Mouse (Mus musculus): ENCODE measurements at regions not wholly inside any gene's neighbourhood (a gene's known extent, or its start where the extent isn't known, plus 50 kb on each side); places are given as distances from the start of the nearest gene placed in this dataset.

DNA sequence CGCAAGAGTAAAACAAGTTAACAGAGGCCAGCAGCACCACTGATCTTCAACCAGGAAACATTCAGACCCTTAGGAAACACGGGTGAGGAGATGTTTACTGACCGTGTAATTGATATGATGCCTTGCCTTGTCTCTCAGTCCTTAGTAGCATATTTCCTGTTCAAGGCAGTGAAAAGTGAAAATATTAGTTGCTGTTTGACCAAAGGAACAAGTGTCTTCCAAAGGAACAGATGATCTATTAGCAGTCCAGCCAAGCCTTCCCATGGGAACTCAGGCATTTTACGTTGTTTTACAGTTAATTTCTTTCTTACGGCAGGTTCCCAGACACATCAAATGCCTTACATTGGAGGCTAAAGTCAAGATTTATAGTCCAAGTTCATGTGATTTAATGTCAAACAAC lies 321.3 kb upstream of the Jag1 start:
- peak; percentile 16 for DNase-seq (ENCODE audit: low spot score)

DNA sequence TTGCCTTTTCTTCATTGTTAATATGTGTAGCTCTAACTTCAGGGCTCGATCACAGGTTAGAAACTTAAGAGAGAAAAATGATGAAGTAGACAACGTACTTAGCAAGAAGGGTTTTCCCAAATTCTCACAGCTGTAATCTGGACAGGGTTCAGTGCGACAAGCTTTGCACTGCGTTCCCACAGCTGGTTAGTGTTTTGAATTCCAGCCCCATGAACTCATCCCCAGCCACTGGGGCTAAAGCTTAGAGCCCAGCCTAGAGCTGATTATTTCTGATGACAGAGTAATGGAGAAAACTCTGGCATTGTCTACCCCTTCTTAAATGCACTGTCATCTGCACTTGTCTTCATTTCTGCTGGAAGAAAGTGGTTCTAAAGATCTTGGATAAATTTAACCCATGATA lies 319.7 kb upstream of the Jag1 start:
- DNase-seq (ENCODE audit: low spot score) = peak; percentile 57

DNA sequence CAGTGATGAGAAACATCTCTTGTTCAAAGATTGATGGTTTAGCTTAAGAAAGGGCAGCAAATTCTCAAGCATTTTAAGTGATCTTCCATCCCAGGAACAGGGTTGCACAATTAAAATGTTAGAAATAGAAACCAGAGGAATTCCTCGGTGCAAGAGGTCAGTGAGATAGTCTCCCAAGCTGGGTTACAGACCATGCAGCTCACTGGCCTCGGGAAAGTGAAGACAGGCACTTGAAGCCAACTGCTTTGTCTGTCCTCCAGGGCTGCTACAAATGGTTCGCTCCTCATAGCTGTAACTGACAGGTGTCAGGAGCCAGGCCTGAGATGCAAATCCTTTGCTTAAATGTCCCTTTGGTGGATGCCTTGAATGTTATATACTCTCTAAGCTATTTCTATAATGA lies 306.2 kb upstream of the Jag1 start:
- DNase-seq (ENCODE audit: low spot score) = peak; percentile 9

DNA sequence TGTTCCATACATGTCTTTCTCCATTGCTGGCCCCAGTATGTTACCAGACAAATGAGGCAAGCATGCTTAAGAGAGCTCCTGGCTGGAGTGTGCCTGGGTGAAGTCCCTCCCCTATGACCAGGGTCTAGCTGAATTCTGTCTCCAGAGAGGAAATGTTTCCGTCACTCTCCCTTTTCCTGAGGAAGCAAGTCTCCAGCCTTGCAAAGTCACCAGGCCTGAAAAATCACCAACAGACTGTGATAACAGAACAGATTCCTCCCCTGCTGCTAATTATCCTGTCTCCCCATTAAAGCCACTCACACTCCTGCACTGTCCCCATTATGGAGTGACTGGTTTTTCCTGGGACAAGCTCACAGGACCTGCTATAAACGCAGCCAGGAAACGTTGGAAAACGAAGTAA lies 303.2 kb upstream of the Jag1 start:
- no peak for DNase-seq (ENCODE audit: low spot score)

DNA sequence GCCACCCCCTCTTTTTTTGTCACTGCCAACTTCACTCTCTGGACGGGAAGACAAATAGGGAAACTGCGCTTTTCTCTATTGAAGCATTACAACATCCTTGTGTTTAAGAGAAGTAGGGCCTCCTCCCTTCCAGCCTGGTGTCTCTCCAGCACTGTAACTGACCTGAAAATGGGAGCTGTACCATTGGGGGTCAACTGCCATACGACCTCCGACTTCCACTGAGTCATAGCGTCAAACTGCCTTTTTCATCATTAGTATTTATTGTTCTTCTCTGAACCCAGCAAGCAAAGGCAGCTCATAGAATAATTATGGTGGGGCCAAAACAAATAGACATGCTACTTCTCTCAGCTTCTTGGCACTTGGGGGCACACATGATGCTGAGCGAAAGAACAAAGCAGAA lies 301.2 kb upstream of the Jag1 start:
- DNase-seq (ENCODE audit: low spot score) = no peak

DNA sequence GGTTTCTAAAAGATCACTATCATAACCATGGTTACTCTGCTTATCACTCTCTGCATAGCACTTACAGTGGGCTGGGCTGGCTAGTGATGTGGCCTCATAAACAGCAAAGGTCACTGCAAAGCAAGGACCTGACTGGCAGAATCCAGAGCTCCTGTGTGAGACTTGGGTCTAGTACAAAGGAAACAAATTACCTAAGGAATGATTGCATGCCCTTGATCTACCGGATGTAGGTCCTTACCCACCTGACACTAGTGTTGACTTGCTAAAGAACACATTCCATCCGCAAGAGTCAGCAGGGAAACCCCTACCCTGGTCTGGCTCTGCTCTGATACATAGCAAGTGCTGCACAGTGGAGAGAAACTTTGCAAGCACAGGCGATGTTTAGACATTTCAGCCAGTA lies 297.0 kb upstream of the Jag1 start:
- no peak for DNase-seq (ENCODE audit: low spot score)

DNA sequence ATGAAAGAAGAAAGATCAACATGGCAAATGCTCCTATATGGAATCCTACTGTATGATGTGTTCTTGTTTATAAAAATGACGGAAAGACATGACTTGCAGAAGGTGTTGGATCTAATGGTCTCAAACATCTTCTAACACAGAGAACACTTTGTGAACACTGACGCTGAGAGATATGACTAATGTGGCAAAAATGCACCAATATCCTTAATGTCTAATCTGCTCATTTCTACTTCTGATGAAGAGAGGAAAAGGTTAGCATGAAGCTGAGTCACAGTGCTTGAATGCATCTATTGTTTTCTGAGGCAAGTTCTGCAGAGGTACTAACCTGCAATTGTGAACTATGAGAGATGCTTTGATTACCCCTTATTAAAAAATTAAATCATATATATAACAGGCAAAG lies 293.2 kb upstream of the Jag1 start:
- DNase-seq (ENCODE audit: low spot score) = no peak

DNA sequence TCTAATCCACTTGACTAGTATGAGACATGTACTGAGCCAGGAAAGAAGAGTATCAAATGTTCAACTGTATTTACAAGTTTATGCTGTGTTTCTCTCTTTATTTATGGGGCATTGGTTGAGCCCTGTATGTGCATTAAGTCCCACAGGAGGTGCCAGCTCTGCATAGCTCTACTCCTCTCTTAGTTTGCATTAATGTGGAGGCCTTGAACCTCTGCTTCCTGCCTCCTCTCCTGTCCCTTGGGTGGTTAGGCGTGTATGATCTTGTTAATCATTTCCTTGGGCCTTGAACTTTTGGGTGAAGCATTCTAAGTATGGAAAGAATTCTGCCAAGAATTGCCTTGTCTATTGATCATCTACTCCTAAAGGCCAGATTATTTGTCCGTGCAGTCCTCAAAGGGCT lies 291.9 kb upstream of the Jag1 start:
- no peak for DNase-seq (ENCODE audit: low spot score)

DNA sequence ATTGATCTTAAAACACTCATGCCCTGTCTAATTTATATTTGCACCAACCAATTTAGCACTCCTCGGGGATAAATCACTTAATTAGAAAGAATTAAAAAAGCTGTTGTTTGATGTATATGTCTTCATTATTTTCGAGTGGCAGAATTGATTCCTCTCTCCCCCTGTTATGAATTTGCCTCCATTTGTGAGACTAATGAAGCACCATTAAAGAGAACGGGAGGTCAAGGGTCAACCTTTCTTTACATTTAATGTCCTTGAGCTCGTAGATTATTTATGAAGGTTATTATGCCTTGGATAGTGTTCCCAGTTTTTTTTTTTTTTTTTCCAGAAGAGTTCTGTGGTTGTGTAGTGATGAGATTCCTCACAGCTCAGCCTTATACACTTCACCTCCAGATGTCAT lies 277.0 kb upstream of the Jag1 start:
- DNase-seq (ENCODE audit: low spot score) = no peak

DNA sequence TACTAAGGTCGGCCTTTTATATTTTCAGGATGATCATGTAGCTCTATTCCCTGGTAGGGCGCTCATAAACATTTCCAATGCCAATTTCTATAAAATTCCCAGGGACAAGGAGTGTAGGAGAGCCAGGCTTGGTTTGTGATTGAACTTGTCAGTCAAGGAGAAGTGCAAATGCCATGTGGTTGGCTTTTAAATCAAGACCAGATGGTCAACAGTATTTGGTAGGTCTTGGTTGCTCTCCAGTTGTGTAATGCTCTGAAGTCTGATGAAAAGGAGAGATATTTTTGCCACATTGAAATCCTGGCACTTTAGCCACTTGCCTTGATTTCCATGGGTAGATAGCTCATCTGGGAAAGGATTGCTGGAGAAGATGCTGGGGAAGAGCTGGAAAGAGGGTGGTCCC lies 263.4 kb upstream of the Jag1 start:
- DNase-seq (ENCODE audit: low spot score) = no peak

DNA sequence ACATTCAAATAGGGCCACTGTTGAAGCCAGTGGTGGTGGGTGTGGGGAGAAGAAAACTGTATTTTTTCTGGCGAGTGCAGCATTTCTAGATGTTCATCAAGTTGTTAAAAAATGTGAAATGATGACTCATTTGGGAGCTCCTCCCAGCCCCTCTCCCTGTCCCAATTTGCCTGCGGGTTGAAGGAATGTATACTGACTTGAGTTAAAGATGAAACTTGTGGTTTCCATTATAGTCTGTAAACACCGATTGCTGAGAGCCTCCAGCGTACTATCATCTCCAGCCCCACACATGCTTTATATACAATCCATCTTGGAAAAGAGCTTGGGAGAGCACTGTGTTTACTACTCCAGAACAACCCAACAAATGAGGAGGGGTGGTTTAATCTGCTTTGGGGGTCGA lies 258.9 kb upstream of the Jag1 start:
- DNase-seq (ENCODE audit: low spot score) = no peak

DNA sequence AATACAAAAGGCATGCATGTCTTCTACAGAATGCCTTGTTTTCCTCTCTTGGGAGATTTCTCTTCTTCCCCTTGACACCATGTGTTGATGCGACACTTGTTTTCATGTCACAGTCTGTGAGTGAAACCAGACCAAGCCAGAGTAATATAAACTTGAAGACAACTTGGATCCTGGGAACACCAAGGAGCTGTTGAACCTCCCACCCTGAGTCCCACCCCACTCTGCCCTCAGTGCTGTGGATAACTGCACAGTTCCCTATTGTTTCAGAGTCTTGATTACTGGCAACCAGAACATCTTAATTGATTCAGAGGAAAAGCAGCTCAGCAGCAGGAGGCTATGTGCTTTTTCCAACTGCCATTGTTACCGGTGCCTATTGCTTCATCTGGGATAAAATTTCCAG lies 254.6 kb upstream of the Jag1 start:
- no peak for DNase-seq (ENCODE audit: low spot score)

DNA sequence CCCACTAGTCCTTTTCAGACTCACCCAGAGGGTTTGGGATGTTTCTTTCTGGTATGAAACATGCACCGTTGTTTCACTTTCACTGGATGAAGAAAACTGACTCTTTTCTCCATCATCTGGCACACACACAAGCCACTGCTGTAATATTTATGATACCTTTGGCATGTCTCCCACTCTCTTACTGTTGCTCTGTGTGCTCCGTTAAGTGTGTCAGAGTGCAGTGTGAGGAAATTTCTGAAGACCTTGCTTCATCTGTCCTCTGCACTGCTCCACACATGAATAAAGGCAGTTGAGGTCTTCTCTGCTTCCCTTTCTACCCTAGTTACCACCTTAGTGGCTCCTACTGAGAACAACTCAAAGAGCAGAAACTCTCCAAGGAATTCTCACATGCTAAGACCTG lies 246.6 kb upstream of the Jag1 start:
- no peak for DNase-seq (ENCODE audit: low spot score)

DNA sequence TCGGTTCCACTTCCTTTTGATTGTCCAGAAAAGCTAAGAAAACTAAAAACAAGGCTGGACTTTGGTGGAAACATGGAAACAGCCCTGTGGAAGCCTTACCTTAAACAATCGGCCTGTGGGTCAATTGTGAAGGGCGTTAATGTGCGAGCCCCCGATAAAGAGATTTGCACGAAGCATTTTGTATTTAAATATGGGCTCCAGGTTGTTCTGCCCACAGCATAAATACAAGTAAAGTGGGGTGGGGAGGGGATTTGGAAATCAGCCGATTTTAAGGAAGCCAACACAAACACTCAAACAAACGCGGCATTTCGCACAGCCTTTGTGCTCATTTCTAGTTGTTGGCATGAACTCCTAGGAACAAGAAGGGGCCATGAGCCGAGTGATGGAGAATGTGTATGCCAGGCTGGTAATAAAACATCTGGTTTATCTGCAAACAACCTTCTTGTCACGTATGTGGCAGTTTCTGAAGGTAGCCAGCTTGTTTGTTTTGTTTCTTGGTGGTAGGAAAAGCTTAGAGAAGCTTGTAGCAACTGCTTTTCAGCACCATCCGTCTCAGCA lies 240.8 kb upstream of the Jag1 start:
- no peak for DNase-seq (ENCODE audit: low spot score)

DNA sequence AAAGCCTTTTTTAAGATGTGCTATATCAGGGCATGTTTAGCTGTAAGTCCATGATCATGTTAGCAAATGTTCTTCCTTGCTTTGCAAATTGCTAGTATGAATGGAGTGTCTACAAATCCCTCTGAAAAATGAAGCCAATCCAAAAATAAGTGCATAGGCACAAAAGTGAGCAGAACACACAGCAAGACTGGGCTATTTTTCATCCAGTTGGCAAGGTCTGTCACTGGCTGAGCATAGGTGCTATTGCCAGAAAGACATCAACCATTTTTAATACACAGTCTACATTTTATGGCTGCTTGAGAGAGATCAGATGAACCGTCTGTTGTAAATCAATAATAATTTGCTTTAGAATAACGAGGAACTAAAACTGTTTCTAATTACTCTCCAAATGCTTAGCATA lies 227.3 kb upstream of the Jag1 start:
- no peak for DNase-seq (ENCODE audit: low spot score)

DNA sequence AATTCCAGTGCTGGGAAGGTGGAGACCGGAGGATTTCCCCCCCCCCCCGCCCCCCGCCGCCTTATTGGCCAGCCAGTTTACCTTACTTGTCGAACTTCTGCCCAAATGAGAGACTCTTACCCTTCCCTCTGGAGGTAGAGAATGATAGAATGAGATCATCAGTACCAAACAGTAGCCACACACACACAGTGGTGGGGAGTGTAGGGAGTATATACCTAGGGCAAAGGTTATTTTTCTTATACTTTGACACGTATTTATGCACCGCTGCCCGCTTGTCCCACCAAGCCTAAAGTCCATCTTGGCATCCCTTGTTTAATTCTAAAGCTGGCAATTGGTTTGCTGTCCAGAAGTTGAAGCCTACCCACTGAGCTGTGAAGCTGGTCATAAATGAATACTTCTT lies 213.6 kb upstream of the Jag1 start:
- no peak for DNase-seq (ENCODE audit: low spot score)

DNA sequence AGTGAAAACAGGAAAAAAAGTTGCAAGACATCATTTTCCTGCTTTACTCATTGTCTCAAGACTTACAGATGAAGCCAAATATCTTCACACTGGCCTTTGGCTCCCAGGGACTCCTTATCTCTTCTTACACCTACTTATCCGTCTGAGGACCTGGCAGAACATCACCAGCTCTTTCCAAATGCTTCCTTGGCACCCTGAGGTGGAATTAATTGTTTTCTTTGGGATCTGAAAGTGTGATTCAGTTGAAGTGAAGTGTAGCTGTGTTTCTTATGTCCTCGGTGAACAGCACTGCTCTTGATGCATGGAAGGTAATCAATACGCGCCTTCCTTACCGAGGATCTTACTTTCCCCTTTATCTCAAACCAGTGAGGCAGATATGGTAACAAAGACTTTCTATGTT lies 207.0 kb upstream of the Jag1 start:
- no peak for DNase-seq (ENCODE audit: low spot score)

DNA sequence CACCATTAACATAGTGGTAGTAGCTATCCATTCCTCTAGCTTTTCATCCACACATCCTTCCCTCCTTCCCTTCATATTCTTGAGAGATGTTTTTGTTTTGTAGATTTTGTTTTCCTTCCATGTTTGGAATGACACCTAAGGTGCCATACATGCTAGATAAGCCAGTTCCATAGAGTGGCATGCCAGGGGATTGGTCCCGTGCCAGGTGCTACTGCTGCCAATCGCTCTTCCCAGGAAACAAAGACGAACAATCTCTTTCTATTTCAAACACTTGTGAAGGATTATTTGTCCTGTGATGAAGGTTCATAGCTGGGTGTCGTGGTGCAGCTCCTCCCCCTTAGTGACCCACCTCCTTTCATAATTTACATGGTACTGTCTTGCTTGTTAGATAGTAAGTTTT lies 194.1 kb upstream of the Jag1 start:
- DNase-seq (ENCODE audit: low spot score) = no peak

DNA sequence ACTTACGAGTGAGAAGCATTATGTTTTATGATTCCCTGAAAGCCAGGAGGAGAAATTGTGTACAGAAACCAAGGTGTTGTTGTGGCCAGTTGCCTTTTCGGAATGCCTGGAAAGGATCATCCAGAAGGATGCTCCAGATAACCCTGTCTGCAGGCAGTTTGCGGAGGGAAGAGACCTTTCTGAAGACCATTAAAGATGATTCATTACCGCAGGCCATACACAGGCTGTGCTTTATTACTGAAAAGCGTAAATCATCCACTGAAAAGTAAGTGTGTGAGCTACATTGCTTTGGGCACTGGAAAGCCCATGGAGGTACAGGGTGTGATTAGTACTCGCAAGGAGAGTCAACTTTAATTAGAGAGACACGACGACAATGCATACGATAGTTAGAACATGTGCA lies 191.7 kb upstream of the Jag1 start:
- no peak for DNase-seq (ENCODE audit: low spot score)

DNA sequence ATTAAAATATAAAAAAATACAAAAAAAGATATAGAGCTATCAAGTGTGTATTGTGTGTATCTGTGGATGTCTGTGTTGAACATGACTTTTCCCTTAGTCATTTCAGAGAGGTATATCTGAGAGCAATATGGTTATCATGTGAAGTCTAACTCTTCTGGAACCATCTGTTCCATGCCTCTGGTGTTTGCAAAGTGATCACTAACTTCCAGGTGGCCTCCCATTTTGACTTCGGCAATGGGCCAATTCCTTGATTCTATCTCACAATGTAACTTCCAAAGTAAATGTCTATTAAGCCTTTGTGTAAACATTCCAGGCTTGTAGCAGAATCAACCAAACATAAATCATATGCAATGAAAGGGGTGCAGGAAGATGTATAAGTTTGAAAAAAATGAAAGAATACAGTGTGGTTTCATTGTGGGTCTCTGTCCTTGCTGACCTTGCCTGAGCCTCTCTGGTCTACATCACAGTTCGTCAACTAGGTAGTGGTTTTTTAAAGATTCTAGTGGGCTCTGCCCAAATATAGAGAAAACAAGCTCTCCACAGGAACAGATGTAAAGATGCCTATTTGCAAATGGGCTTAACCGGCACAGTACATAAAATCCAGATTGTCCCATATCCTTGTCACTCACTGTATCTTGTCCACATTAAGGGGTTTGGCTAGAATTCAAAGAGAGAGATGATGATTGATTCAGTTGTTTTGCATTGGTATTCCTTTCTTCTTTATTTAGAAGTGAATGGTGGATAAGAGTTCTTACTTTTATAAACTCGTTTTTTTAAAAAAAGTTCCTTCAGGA lies 185.2 kb upstream of the Jag1 start:
- DNase-seq (ENCODE audit: low spot score) = no peak

DNA sequence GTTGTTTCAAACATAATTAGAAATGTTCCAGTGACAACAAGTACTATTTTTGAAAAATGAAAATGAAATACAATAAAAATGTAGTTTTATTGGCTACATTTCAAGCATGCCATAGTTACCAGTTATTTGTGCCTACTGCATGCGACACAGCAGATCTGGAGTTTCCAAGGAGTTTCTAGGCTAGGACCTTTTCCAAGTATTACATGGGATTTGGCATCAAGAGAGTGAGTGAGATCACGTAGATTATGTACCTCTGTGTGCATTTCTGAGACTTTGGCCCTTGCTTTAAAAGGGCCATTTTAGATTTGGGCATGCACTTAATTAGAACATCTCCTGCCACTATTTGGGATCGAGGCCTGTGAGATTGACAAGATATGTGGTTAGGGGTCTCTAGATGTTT lies 172.8 kb upstream of the Jag1 start:
- DNase-seq (ENCODE audit: low spot score) = peak; percentile 26

DNA sequence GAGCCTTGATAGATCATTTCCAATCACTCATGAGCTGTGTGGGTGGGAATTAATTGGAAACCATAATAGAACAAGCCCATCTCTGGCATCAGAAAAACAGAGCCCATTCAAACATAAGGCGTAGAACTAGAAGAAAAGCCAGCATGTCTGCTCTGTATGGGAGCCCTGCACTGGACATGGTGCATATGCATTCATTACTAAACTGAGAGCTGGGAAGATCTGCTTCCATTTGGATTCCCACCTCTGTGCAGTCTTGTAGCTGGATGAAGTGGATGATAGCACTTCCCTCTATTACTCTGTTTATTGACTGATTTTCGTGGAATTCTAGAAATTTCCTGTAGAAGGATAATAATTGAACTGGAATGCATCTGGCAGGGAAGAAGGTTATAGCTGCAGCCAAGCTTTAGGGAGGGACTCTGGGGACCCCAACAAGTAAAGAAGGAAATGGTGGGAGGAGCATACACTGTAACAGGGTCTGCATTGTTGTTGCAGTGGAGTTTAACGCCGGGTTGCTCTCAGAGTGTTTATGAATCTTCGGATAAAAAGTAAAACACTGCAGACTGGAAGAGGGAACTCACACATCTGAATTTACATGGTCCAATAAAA lies 155.2 kb upstream of the Jag1 start:
- no peak for DNase-seq (ENCODE audit: low spot score)

DNA sequence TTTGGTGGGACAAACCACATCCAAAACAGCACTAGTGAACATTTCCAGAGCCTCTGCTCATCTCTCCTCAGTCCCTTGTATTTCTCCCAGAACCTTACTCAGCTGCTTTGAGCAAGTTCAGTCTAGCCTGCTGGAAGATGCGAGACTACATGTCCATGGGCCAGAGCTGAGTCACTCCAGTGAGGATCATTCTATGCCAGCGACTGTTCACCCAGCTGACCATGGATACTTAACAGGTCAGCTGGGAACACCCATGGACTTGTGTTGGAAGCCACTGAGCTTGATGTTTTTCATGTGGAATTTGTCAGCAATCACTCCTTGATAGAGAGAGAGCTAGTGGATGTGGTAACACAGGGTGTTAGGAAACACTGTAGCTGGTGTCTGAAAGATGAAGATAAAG lies 146.5 kb upstream of the Jag1 start:
- peak; percentile 55 for DNase-seq (ENCODE audit: low spot score)
